Mouse (Mus musculus) heart, adult 2 months (tissue): Measurements from ENCODE around the gene Plekhm2.

ENCODE experiments used
- CTCF ChIP-seq: fragments of 200-600 bp; IDR thresholded peaks from 2 replicates; pipeline ENCODE4 v1.8.1; 2022; ENCODE audit warnings: antibody characterized with exemption, mild to moderate bottlenecking, moderate library complexity
- EP300 ChIP-seq: fragments of 200-500 bp; IDR thresholded peaks from 2 replicates; pipeline ENCODE4 v1.6.1; 2011; ENCODE audit warnings: low read depth, low read length, control low read depth; ENCODE audit not compliant: insufficient read depth
- POLR2A ChIP-seq: fragments of 200-500 bp; IDR thresholded peaks from 2 replicates; pipeline ENCODE4 v1.6.1; 2011; ENCODE audit warnings: mild to moderate bottlenecking, low read depth, low read length, control low read depth; ENCODE audit not compliant: insufficient read depth

DNA sequence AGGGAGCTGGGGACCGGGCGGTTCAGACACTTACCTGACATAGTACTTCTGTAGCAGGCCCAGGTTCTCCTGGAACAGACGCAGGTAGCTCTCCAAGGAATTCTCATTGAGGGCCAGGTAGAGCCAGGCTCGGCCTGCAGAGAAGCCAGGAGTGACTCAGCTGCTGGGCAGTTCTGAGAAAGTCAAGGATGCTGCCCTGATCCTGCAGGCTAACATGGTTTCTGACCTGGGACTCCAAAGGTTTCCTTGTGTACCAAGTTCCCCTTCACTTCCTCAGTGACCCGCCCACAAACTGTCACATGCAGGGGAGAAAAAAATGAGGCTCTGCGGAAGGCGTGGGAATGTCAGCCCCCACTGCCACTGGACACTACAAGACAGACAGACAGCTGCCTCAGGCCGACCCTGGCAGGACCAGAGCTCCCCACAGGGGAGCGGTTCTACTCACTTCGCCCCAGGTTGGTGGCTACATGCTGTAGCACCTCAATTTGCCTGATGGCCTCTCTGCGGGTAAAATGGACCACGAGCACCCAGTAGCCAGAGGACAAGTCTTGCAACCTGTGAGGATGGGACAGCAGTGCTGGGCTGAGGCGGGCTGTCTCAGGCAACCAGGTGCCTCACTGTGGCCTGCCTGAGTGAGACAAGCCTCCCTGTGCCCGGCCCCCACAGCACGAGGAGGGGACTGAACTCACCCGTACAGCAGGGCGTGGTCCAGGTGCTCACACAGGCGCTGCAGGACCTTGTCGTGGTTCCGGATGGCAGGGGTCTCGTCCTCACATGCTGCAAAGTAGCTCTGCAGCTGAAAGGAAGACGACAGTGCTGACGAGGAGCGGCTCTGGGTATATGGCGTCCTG lies 22.5 kb downstream of the Plekhm2 start:
- TF ChIP-seq POLR2A = no peak
- TF ChIP-seq CTCF = no peak
- TF ChIP-seq EP300 = no peak
